Mouse (Mus musculus) gastrocnemius, adult 18-20 months (tissue): Measurements from ENCODE around the gene Farp2. TPM values are rescaled to one million over a fixed set of nuclear protein-coding genes. Genes with fewer than 3 reads are reported as not detected.
"Not testable (repeated sequence)": the region's sequence is repeated elsewhere in the genome, so short reads cannot be mapped to it uniquely, and the experiment has no call there.

ENCODE experiments used
- DNase-seq: peaks from one replicate; pipeline ENCODE4 v3.0.0; 2021; ENCODE audit warnings: low spot score
- long read RNA-seq, 2 experiments: library from polyadenylated mRNA; stranded (forward); transcript quantifications; one replicate each; pipeline ENCODE4 v2.0.0; 2021
- total RNA-seq, 2 experiments: library from RNA; stranded (reverse); gene quantifications; 2 replicates each; pipeline ENCODE4 v1.2.3; 2021

Farp2 gene
- 10 to 100 TPM; 13.1 to 13.7 TPM for total RNA-seq
- long read RNA-seq, experiment 1, transcript Farp2-201 (27 exons, 3,937 nt), result major isoform, 8 of 12 reads
- long read RNA-seq, experiment 1, partial matches to known transcripts, result 2 of 12 reads
- long read RNA-seq, experiment 1, other reads (novel, unspliced or antisense), result 2 of 12 reads
- long read RNA-seq, experiment 2, transcript Farp2-201 (27 exons, 3,937 nt), result major isoform, 10 of 15 reads
- long read RNA-seq, experiment 2, partial matches to known transcripts, result 3 of 15 reads
- long read RNA-seq, experiment 2, other reads (novel, unspliced or antisense), result 2 of 15 reads

DNA sequence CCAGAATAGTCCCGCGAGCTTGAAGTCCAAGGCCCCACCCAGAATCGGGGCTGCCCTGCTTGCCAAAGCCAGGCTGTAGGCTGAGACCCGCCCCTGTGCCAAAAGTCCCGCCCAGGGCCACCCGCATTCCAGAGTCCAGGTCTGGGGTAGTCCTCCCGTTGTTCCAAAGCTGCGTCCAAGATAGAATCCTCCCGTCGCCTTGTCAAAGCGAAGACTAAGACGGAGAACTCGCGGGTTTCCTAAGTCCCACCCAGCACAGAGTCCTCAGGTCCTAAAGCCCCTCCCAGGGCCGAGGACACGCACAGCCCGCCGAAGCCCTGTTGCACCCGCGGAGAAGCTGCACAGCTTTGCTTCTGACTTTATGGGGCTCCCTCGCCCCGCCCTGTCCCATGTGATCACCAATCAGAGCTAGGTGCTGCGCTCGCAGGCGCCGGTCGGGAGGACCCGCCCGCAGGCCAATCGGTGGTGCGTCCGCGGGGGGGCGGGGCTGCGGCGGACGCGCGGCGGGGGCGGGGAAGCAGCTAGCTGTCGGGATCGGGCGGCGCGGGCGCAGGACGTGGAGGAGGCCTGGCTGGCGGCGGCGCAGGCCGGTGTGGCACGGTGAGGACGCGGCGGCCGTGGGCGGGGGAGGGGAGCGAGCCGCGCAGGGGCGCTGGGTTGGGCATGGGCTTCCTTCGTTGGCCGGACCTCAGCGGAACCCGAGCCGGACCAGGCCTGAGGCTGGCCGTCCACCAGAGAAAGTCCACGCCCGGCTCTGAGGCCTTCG is at the start of gene Farp2:
Gene Farp2 (plus strand): TSS at position 495 of the 766 bp plus-strand sequence.
- DNase-seq, result peak; percentile 94

DNA sequence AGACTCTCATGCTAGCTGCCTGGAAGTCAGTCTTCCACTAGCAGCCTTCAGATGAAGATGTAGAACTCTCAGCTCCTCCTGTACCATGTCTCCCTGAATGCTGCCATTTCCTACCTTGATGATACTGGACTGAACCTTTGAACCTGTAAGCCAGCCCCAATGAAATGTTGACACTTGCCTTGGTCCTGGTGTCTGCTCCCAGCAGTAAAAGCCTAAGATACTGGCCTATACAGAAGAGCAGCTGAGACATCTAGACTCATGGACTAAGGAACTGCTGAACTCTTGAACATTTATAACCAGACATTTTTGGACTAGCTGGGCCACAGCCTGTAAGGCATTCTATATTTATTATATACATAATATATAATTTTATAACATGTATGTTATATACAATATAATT is 46.8 kb upstream of the Farp2 start:
- DNase-seq, result no peak

DNA sequence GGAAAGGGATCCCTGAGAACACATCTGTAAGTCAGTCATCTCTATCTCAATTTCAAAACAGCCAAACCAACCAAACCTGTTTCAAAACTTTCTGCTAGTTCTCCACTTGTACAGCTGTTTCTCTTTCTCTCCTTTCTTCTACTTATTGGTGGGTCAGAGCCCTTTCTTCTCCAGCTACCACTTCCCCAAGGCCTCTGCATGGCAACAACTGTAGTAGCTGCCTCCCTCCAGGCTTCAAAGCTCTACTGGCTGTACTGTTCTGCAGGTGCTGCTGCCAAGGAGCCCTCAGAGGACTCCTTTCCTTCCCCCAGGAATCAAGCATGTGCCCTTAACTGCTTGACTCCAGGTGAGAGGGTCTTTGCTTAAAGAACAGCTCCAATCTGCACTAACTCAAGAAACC is 46.1 kb upstream of the Farp2 start:
- no peak for DNase-seq

DNA sequence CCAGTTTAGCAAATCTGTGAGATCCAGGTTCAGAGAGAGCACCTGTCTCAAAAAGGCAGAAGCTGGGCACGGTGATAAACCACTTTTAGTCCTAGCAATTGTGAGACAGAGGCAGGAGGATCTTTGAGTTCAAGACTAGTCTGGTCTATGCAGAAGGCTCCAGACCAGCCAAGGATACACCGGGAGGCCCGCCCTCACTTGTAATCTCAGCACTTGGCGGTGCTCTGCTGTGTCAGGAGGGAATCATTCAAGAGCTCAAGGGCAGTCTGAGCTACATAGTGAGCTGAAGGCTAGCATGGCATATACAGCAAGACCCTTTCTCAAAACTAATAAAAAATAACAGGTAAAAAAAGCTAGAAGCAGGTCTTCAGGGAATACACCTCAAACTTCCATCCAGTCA is 43.3 kb upstream of the Farp2 start:
- DNase-seq, result no peak

GRCm38 (mm10) chr1:93475694-93476093 is 36.2 kb upstream of the Farp2 start:
- no peak for DNase-seq

- peak; percentile 98 for DNase-seq
Measured at GRCm38 (mm10) chr1:93477758-93478585, 33.9 kb upstream of the Farp2 start.

GRCm38 (mm10) chr1:93478586-93479475 is 33.0 kb upstream of the Farp2 start, which contains the start of gene Hdlbp:
Gene Hdlbp, minus strand, starts transcription at chr1:93478815.
- DNase-seq, result peak; percentile 99

DNA sequence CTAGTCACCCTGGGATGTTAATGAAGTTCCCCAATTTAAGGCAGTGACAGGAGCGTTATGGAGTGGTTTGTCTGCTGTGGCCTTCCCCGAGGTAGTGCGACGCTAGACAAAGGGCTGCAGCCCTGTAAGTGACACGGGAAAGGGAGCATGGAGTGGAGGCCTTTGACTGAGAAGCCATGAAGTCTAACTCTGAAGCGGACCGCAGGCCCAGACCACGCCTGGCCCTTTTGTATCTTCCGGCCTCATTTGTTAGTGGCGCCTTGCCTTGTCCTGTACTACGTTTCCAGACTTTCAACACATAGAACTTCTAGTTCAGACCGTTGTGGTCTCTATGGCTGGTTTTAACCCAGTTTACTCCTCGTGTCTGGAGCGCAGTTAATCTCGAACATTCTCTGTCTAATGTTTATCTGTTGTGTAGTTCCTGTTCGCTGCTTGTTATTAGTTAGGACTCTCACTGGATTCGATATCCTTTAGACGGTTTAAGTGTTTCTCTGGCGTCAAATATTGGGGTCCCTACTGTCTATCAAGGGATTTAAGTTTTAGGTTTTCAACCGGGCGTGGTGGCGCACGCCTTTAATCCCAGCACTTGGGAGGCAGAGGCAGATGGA is 32.3 kb upstream of the Farp2 start:
- DNase-seq, result peak; percentile 11

GRCm38 (mm10) chr1:93486302-93486701 is 25.6 kb upstream of the Farp2 start:
- DNase-seq, result not testable (repeated sequence)

GRCm38 (mm10) chr1:93495312-93495711 is 16.6 kb upstream of the Farp2 start:
- DNase-seq, result no peak

DNA sequence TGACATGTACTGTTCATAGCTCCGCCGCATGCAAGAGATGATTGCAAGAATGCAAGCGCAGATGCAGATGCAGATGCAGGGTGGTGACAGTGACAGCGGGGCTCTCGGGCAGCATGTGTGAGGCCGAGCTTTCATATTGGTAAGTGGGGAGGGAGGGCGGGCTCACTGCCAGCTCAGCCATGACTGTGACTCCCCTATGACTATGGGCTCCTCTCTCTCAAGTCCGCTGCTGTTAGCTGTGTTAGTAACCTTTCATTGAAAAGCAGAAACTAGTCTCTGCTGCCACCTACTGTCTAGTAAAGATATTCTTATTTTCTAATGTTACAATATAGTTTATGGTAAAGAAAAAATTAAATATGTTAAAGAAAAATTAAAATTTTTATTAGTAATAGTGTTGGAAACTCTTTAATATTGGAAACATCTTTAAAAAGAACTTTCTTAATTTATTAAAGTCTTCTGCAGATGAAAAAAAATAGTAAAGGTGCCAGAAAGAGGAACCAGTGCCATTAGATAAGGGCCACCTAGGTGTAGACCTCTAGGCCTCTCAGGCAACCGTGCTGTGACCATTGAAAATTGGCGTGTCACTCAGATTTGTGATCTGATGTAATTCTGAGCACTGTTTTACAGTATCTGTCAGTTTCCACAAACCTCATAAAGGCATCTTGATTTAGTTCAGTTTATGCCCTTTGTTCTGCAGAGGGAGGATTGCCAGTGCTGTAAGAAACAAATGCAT is 4.8 kb upstream of the Farp2 start:
- no peak for DNase-seq

DNA sequence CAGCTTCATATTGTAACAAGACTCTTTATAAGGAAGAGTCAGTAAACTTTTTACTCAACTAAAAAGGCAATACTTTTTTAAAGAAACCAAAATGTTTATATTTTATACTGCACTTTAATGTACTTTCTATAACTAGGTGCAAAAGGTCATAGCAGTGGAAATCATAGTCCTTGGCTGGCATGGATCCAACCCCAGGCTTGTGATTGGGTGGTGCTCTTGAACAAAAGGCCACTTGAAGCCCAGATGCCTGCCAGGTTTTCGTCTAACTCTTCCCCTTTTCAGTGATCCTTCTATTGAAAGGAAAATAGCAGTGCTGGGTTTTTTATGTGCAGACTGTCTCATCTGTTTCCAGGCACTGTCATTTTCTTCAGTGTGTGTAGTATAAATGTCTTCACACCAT is 3.3 kb upstream of the Farp2 start:
- not testable (repeated sequence) for DNase-seq

GRCm38 (mm10) chr1:93512351-93512690 is 442 bp downstream of the Farp2 start:
- no peak for DNase-seq

DNA sequence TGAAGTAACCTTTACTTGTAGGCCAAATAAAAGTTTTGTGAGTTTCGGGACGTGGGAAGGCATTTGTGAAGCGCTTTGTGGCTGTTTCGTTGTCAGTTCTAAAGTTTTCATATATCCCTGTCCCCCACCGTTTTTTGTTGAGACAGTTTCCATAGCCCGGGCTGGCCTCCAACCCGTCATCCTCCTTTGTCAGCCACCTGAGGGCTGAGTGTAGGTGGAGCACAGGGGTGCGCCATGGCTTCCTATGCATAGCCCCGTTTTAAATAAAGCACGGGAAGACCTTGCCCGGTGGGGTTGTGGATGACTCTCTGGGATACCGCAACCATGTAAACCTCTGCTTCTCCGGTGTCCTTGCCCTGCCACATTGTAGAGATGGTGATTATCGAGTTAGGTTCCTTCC is 1.3 kb downstream of the Farp2 start:
- no peak for DNase-seq

DNA sequence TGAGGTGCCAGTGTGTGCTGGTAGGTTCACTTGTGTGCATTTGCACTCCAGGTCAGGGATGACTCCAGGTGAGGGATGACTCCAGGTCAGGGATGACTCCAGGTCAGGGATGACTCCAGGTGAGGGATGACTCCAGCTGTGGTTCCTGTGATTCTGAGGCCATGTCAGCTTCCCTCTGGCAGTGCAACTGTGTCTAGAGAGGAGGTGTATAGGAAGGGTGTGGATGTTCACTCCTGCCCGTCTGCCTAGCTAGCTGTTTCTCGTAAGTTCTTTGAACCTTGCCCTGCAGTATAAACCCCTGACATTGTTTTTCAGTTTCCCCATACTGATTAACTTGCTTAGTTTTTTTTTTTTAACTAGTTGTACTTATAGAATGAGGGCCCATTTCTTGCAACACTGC is 9.6 kb downstream of the Farp2 start:
- DNase-seq, result no peak

DNA sequence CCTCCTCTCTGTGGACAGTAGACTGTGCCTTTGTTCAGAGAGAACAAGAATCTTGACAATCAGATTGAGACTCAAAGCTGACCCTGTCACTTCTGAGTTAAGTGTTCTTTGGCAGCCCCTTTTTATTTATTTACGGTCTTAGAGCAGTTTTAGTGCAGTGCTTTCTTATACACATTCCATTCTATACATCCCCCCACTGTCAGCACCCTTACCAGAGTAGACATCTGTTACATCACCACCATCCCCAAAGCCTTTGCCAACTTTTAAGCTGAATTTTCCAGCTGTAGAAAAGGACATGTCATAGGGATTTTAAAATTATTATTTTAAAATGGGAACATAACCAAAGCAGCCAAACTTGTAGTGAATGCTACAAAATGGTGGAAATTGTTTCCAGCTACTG is 10.4 kb downstream of the Farp2 start:
- DNase-seq, result no peak

DNA sequence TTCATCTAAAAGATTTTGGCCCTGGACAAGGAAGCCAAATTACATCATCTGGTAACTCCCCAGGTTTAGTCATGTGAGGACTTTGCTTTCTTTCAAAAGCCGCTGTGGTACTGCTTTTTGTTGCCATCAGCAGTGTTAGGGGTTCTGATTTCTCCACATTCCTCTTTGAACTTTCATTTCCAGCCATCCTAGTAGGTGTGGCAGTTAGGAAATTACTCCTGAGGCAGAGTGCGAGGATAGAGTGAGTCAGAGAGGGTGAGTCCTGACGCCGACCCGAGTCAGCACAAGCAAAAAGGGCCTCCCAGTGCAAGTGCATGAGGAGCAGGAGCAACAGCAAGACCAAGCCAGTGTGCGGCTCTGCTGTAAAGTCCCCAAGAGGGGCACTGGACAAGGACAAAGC is 17.9 kb downstream of the Farp2 start:
- DNase-seq, result no peak

DNA sequence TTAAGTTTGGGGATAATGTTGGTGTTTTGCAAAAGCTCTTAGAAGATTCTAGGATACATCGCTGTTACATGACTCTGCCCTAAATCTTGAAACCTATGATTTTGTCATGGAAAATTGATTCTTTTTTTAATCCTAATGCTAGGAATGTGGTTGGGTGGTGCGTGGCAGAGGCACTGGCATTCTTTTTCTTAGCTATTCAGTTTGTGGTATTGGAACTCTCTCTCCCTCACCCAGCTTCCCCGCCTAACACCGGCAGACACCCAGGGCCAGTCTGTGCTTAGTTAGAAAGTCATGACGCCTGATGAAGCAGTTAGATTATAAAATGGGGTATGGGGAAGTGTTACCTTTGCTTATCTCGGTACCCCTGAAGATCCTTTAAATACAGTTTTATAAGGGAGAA is 25.3 kb downstream of the Farp2 start:
- DNase-seq, result no peak

- no peak for DNase-seq
Measured at GRCm38 (mm10) chr1:93543196-93543595, 31.3 kb downstream of the Farp2 start.

- DNase-seq, result no peak
Measured at GRCm38 (mm10) chr1:93547286-93547685, 35.4 kb downstream of the Farp2 start.
